Mouse (Mus musculus): ENCODE measurements at regions not wholly inside any gene's neighbourhood (a gene's known extent, or its start where the extent isn't known, plus 50 kb on each side); places are given as distances from the start of the nearest gene placed in this dataset.

GRCm38 (mm10) chr2:99726501-99726900 lies 1059.4 kb upstream of the Gm10800 start:
- H3K9me3 ChIP-seq (replicated peaks): no peaks in the 10 kb centered on the region
- WGBS: 41% methylated on average over 2 of the region's 2 CpGs
- no peak overlapping the region for H3K9ac ChIP-seq (replicated peaks)
- H3K4me2 ChIP-seq: no peak overlapping the region
- no peak overlapping the region for H3K4me3 ChIP-seq (replicated peaks)
- peak; percentile 59 for ATAC-seq (ENCODE audit: low FRiP score)
- no peaks in the 10 kb centered on the region for H3K36me3 ChIP-seq
- no peaks in the 10 kb centered on the region for H3K27me3 ChIP-seq (replicated peaks)
- H3K27ac ChIP-seq (replicated peaks): no peak overlapping the region
- no peaks in the 10 kb centered on the region for H3K4me1 ChIP-seq

GRCm38 (mm10) chr2:99702171-99702981 lies 1035.3 kb upstream of the Gm10800 start:
- 71% methylated on average over 8 of the region's 8 CpGs for WGBS
- no peaks in the 10 kb centered on the region for H3K4me1 ChIP-seq
- H3K36me3 ChIP-seq: no peaks in the 10 kb centered on the region
- ATAC-seq (ENCODE audit: low FRiP score): no peak
- no peak overlapping the region for H3K4me2 ChIP-seq
- H3K27ac ChIP-seq (replicated peaks): no peak overlapping the region
- no peak overlapping the region for H3K4me3 ChIP-seq (replicated peaks)
- H3K9ac ChIP-seq (replicated peaks): no peak overlapping the region
- H3K9me3 ChIP-seq (replicated peaks): no peaks in the 10 kb centered on the region
- no peaks in the 10 kb centered on the region for H3K27me3 ChIP-seq (replicated peaks)

DNA sequence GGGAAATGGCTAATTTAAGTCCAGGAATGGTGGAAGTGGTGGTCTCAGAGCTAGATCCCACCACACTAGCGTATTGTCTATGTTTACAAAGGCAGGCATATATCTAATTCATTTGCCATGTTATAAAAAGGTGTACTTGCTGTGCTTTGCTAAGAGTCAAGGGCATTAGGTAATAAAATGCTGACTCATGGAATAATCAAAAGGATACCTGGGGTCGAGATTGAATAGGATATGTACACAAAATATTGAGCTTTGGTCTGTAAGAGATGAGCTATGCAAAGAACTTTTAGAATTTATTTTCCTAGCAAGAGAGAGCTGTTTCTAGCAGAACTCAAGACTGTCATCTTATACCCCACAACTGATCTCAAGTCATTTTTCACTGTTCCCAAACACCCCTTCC lies 1025.6 kb upstream of the Gm10800 start:
- Histone ChIP-seq H3K9ac (replicated peaks) (no peak overlapping the region), H3K4me3 (replicated peaks) (no peak overlapping the region), H3K27me3 (replicated peaks) (no peaks in the 10 kb centered on the region), H3K36me3 (no peaks in the 10 kb centered on the region), H3K4me2 (no peak overlapping the region), H3K9me3 (replicated peaks) (no peaks in the 10 kb centered on the region), H3K4me1 (no peaks in the 10 kb centered on the region), H3K27ac (replicated peaks) (no peak overlapping the region)
- ATAC-seq (ENCODE audit: low FRiP score): no peak
- 85% methylated on average over 2 of the region's 2 CpGs for whole genome bisulfite sequencing
